Mouse (Mus musculus): ENCODE data around the gene Zc3hav1.

Gene Zc3hav1

DNA sequence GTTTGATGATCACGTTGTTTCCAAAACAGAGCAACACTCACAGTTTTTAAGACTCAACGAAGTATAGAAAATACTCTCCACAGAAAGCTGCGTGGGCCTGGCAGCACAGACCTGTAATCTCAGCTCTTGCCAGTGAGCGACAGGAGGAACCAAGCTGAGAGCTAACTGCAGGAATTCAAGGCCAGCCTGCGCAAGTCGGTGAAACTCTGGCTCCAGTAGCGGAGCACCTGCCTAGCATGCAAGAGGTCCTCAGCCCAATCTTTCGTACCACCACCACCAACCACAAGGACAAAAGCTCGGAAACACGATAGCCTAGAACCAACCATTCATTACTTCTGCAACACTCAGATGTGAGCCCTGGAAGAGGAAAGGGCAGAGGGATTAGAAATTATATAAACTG, 2.0 kb downstream of the Zc3hav1 start:
- DNase-seq (ENCODE audit: low spot score) = no peak

DNA sequence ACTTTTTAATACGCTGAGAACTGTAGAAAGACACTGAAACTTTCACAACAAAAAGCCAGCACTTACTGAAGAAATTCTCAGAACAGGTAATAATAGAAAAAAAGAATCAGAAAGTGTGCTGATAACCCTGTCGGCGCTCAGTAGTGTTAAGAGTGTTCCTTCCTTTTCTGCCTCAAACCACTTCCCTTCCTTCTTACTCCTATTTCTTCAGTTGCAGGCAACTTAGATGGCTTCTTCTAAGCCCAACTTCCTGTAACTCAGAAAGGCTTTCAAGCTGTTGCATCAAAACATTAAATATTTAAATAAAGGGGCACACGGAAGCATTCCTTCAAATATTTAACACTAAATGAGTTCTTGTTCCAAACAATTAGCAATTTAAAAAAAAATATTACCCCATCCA, 2.5 kb downstream of the Zc3hav1 start:
- DNase-seq (ENCODE audit: low spot score) = no peak

DNA sequence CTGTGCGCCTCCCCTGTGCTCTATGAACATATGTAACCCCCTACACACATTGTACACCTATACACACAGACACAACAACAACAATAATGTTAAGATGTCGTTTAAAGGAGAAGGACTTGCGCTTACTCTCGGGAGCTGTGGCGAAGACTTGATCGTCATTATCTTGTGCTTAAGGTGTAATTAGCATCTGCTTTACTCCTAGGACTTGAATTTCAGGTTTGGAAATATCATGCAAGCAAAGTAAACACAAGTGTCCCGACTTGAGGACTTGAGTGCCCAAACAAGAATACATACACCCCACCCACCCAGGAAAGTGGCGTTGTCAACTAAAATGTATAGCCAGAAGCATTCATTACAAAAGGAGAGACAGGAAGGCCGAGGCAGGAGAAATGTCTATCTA, 4.6 kb downstream of the Zc3hav1 start:
- DNase-seq (ENCODE audit: low spot score) = no peak

DNA sequence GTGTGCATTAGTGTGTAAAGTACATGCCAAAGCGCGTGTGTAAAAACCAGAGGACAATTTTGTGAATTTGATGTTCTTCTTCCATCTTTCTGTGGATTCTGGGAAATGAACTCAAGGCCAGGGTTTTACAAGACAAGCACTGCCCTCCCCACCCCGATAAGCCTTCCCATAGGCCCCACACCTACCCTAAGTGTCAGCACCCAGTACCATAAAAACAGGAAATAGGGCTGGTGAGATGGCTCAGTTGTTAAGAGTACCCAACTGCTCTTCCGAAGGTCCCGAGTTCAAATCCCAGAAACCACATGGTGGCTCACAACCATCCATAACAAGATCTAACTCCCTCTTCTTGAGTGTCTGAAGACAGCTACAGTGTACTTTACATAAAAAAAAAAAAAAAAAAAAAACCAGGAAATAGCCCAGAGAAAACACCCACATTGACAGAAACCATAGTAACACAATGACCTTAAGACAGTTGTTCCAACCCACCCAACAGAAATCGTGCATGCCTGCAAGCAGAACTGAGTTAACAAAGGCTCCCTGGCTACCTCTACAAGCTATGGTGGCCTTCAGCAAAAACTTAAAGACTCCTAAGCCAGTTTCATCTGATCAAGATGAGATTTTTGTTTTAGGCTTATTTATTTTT, 5.5 kb downstream of the Zc3hav1 start:
- no peak for DNase-seq (ENCODE audit: low spot score)

DNA sequence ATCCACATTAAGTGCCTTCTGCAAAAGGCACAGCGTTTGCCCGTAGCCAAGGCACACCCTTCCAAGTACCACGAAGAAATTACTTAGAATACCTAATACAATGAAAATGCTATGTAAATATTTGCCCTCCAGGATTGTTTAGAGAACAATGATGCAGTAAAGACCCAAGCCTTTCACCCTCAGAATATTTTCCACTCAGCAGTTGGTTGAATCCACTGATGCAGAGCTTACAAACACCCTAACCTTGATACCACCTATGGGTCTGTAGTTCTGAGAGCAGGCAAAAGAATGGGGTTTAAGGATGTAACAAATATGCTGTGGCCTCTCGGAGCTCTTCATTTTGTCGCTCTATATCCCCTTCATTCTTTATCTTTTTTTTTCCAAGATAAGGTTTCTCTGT, 6.5 kb downstream of the Zc3hav1 start:
- no peak for DNase-seq (ENCODE audit: low spot score)

DNA sequence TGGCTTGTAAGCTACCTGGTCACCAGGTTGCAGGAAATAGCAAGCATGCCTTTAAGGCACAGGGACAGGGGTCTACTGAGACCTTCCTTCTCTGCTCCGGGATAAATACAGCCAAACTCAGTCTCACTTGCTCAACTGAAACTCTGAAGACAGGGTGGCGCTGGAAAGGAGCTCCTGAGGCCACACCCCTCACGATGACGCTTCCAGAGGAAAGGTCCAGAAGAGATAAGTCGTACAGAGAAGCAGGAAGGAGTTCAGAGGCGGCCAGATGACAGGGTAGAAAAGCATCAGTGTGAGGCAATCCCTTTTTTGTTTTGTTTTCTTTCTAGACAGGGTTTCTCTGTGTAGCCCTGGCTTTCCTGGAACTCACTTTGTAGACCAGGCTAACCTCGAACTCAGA, 8.6 kb downstream of the Zc3hav1 start:
- DNase-seq (ENCODE audit: low spot score) = peak; percentile 46

DNA sequence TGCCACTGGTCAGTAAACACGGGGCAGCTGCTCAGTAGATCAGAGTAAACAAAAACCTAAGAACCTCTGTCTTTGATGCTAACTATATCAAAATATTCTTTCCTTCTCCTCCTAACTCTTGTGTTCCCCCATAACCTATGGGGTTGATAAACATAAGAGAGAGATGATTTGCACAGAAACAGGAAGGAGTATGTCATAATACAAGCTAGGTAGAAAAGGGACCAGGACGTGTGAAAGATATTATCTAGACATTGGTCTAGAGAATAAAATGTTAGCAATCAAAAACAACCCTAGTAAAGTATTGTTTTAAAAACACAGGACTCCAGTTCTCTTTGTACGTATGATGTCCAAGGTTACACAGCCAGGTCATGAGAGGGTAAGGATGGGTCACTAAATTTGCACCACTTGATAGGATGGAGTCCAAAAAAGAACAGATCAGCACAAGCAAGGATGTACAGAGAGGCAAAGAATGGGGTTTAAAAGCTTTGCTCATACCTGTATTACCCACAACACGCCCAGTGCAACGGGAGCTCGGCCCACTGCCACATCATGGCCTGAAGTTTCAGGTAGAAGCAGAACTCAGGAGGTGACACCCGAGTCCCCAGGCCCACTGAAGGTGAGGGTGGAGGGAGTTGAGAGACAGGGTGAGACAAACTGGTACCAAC, 10.3 kb downstream of the Zc3hav1 start:
- no peak for DNase-seq (ENCODE audit: low spot score)

DNA sequence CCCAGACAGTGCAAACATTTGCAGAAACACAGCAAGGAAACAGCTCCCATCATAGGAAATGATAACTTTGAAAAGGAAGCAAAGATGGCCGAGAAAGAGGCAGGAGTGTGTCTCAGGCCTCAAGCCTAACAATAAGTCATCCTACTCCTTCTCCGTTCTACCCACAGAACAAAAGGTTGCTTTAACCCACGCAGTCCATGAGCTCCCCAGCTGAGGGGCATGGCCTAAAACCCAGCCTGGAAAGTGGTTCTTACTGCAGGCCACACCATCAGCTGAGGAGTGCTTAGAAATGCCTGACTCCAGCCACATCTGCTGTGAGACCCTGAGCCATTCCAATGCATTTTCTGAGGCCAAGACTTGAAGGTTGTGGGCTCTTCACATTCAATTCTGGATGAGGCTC, 10.8 kb downstream of the Zc3hav1 start:
- no peak for DNase-seq (ENCODE audit: low spot score)

DNA sequence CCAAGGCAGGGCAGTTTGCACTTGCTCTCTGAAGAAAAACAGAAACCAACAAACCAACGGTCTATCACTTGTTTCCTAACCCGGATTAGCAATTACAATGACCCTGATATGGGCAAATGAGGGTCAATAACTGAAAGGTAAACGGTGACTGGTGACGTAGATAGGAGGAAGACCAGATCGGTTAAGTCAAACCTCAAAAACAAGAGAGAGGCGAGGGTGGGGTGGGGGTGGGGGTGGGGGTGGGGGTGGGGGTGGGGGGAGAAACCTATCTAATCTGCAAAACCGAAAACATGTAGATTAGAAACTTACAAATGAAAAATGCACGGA, 11.8 kb downstream of the Zc3hav1 start:
- no peak for DNase-seq (ENCODE audit: low spot score)

DNA sequence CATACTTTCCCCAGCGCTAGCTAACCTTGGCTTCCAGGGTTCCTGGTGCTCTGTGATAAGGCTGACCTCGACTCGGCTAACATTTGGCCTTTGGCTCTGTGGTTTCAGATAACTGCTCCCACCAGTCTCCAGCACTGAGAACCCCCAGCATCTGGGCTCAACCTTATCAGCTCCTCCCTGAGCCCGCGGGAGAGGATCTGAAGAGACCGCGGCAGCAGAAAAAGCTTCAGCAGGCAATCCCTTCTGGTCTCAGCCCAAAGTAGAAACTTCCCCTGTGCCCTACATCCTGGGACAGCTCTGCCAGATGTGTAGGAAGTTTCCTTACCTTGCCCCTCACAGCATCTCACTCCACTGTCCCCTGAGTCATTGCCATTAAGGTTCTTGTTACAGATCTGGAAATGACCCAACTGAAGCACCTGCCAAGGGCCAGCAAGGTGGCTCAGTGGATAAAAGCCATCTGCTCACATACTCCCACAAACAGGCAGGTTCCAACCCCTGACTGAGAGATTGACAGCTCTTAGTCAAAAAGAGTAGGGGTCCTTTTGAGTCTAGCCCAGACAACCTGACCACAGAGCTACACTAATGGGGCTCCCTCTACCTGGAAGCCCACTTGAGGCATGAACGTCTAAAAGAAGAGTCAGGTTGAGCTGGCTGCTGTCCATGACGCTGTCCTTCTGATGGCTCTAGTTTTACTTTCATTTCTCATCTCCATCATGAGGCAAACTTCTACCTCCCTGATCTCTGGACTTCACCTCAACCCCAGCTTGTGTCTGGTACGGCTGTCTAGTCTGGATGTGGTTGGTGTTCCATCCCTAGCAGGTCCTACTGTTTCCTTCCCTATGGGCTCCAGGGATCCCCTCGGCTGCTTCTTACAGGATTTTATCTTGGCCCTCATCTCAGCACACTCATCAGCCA, 12.4 kb downstream of the Zc3hav1 start:
- peak; percentile 42 for DNase-seq (ENCODE audit: low spot score)

DNA sequence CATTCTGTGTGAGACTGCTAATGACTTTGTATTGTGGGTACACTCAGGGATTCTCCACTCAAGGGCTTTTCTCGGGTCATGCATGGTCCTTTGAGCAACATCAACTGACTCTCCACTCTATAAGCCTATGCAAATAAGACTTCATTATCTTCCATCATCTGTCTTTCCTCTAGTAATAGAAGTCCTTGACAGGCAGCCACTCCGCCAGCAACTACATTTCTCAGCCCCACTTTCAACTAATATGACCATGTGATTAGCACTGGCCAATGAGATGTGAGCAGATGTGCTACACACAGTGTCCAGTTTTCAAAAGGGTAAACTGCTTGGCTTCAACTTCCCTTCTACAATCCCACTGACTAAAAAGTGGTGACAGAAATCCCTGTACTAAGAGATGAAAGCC, 15.3 kb downstream of the Zc3hav1 start:
- DNase-seq (ENCODE audit: low spot score) = no peak

DNA sequence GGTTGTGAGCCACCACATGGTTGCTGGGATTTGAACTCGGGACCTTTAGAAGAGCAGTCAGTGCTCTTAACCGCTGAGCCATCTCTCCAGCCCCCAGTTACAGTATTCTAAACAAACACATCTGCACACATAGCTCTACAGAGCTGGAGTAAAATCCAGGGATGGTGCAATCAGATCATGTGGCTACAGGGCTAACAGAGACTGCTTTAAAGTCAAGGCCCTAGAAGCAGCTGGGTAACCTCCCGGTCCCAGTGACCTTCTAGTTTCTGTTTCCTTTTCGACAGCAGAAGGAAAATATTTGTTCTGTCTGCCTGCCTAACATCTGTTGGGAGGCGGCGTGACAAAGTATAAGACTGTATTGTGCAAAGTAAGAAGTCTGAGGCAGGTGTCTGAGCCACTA, 16.5 kb downstream of the Zc3hav1 start:
- no peak for DNase-seq (ENCODE audit: low spot score)

DNA sequence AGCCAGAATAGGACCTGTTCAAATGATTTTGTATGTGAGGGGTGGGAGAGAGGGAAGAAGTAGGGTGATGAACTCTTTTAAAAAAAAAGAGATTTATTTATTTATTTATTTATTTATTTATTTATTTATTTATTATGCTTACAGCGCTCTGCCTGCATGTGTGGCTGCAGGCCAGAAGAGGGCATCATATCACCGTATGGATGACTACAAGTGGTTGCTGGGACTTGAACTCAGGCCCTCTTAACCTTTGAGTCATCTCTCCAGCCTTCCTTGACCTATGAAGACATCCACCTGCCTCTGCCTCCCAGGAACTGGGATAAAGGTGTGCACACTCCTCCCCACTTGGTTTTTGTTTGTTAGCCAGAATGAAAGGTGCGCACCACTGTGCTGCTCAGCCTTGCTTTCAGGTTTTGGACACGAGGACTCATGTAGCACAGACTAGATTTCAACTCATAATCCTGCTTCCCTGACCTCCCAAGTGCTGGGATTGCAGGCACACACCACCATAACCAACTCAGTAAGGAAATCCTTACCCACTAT, 17.2 kb downstream of the Zc3hav1 start:
- no peak for DNase-seq (ENCODE audit: low spot score)

DNA sequence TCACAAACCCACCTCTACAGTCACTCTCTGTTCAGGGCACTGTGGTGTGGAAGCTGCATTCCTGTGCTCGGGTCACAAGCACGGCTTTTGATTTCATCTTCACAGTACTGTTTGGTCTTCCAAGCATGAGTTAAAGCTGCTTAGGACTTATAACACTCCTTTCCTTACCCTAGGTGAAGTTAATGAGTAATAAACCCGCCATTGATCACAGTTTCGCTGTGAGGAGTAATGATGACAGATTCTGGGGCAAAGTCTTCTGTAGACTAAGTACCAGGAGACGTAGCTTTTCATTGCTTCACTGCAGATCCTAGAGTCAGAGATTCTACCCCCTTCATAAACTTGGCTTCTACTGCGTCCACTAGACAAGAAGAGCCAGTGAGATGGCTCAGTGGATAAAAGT, 19.1 kb downstream of the Zc3hav1 start:
- DNase-seq (ENCODE audit: low spot score) = no peak

DNA sequence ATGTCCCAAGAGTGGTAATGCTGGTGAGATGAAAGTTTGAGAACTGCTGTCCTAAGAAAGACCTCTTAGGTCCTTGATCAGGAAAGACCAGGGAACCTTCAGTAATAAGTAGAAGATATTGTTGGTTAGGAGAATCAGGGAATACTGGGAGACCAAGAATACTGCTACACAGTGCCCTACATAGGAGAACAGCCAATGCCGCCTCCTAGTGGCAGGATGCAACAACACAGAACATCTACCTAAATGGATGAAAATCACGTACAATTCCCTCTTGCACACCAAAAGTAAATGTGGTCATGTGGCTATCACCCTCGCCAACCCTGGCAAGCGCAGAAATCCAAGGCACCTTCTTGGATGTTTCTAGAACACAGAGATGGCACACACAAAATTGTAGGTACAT, 27.8 kb downstream of the Zc3hav1 start:
- DNase-seq (ENCODE audit: low spot score) = peak; percentile 91

DNA sequence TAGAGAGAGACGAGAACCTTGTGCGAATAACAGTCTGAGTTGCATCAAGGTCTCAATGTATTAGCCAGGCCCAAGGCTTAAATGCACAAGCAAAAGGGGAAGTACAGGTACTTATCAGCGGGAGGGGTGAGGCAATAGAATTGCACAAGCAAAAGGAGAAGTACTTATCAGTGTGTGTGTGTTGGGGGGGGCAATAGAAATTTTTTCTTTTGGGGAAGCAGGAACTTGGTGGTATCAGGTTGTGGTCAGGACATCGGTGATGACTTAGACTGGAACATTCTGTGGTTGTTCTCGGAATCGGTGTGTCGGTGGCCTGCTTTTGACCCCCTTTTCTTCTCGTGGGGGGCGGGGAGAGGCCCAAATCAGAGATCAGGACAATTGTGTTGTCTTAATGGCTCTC, 33.8 kb downstream of the Zc3hav1 start:
- DNase-seq (ENCODE audit: low spot score) = no peak

DNA sequence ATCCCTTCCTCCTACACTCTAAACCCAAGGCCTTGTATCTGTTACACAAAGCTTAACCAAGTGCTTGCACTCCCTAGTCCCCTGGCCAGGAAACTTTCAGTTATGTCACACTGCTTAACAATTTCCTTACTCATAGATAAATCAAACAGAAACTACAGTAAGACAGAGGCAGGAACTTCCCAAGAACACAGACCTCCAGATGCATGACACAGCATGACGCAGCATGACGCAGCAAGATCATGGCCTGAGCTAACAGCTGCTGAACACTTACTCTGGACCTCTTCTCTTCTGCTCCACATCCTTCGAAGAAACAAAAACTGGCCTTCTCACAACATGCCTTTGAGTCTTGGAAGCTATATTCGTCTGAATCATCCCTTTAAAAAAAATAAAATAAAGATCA, 38.4 kb downstream of the Zc3hav1 start:
- DNase-seq (ENCODE audit: low spot score) = peak; percentile 34

DNA sequence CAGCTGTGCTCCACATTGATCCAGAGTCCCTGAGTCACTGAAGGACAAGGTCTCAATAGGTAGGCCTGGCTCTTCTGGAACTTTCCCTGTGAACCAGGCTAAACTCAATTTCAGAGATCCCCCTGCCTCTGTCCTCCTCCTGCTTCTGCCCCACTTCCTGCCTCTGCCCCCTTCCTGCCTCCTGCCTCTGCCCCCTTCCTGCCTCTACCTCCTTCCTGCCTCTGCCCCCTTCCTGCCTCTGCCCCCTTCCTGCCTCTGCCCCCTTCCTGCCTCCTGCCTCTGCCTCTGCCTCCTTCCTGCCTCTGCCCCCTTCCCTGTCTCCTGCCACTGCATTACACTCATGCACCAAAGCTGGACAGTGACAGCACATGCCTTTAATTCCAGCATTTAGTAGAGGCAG, 44.7 kb downstream of the Zc3hav1 start:
- no peak for DNase-seq (ENCODE audit: low spot score)

DNA sequence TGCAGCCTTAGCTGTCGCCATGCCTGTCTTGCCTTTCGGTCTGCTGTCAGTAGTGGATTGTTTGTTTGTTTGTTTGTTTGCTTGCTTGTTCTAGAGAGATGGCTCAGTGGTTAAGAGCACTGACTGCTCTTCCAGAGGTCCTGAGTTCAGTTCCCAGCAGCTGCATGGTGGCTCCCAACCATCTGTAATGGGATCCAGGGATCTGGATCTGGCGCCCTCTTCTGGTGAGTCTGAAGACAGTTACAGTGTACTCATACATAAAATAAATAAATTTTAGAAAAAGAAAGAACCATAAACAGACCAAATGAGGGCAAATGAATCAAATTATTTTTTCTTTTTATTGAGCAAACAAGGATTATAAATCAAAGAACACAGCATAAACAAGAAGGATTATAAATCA, 49.4 kb downstream of the Zc3hav1 start:
- DNase-seq (ENCODE audit: low spot score) = no peak

DNA sequence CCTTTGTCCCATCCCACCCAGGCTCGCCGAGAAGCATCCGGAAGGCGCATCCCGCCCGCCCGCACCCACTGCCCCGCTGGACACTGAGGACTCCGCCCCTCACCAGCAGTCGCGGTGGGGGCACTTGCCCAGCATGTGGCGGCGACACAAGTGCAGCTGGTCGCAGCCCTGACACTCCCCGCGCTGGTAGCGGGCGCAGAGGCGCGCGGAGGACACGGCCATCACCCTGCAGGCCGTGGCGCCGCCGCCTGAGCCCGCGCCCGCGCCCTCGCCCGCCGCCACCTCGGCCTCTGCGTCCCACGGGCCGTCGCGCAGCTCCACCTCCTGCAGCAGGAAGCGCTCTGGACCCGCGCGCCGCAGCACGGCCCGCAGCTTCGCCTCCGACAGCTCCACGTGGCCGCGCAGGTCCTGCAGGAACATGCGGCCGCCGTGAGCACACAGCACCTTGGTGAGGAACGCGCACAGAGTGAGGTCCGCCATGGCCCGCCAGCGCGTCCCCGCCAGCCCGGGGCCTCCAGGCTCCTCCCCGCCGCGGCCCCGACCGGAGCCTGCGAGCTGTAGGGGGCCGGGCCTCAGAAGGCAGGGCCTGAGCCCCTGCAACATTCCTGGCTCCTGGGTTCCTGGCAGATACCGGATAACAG, 55.5 kb downstream of the Zc3hav1 start, which contains the start of gene Zc3hav1l:
Gene Zc3hav1l, minus strand, starts transcription at position 499 of the 641 bp plus-strand sequence.
- peak; percentile 87 for DNase-seq (ENCODE audit: low spot score)

DNA sequence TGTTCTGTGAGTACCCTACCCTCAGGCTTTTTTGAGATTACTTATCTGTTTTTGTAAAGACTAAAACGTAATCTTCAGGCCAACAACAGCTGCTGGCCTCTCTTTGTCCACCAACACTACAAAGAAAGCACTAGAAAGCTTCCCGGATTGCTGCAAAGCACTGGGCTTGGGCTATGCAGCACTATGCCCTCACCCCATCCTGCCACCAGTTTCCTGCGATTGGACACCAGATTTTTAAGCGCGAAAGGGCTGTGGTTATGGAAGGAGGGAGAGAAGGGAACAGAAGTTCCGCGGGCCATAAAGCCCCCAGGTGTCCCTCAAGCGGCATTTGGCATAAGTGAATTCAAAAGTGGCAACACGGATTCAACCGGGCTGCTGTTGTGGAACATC, 56.2 kb downstream of the Zc3hav1 start:
- DNase-seq (ENCODE audit: low spot score) = peak; percentile 71

DNA sequence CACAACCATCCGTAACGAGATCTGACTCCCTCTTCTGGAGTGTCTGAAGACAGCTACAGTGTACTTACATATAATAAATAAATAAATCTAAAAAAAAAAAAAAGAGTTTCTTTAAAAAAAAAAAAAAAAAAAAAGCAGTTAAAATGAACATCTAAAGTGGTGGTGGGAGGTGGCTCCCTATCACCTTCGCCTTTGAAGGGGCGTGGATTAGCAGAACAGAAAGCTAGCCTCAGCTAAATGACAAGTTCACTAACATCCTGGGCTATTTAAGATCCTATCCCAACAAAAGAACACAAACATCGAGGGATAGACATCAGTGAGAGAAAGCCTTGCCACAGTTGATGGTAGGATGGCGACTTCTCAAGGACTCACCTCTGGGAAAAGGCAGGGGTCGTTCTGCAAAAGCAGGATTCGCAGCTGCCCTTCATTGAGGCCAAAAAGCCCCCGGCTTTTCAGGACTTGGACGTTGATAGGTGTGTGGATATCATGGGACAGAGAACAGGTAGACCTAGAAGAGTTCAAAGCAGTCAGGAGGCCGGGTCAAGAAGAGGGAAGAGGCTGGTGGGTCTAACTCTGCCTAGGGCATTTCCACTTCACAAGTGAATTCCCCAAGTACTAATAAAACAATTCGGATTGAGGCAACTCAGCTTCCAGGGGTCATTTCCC, 56.7 kb downstream of the Zc3hav1 start:
- peak; percentile 8 for DNase-seq (ENCODE audit: low spot score)

All from embryo, embryonic 10 days (tissue).